Mouse (Mus musculus): Measurements from ENCODE around the gene Zfp978. TPM values are rescaled to one million over a fixed set of nuclear protein-coding genes. Genes with fewer than 3 reads are reported as not detected.
"Not testable (repeated sequence)": the region's sequence is repeated elsewhere in the genome, so short reads cannot be mapped to it uniquely, and the experiment has no call there.

Zfp978 gene
- total RNA-seq, 2 experiments from 2014 or later = not detected

- DNase-seq (ENCODE audit: extremely low spot score in 1 of 2, low spot score in 2 of 2); intact Hi-C loops (cut with DNase I): not testable (repeated sequence)
These were observed 64.7 kb downstream of the Zfp978 start for GRCm38 (mm10) chr4:147425615-147426347.

GRCm38 (mm10) chr4:147430651-147431050 is 69.5 kb downstream of the Zfp978 start:
- no peak for DNase-seq (ENCODE audit: extremely low spot score in 1 of 2, low spot score in 2 of 2)
- intact Hi-C loops (cut with DNase I) = no loop called here

GRCm38 (mm10) chr4:147431696-147432442 is 70.8 kb downstream of the Zfp978 start:
- intact Hi-C loops (cut with DNase I); DNase-seq (ENCODE audit: extremely low spot score in 1 of 2, low spot score in 2 of 2): not testable (repeated sequence)

GRCm38 (mm10) chr4:147432443-147432790 is 71.3 kb downstream of the Zfp978 start:
- no peak for DNase-seq (ENCODE audit: extremely low spot score in 1 of 2, low spot score in 2 of 2)
- intact Hi-C loops (cut with DNase I) = no loop called here

GRCm38 (mm10) chr4:147433017-147433416 is 71.9 kb downstream of the Zfp978 start:
- DNase-seq (ENCODE audit: extremely low spot score in 1 of 2, low spot score in 2 of 2) = no peak
- intact Hi-C loops (cut with DNase I) = no loop called here

GRCm38 (mm10) chr4:147433874-147434273 is 72.8 kb downstream of the Zfp978 start:
- no peak for DNase-seq (ENCODE audit: extremely low spot score in 1 of 2, low spot score in 2 of 2)
- intact Hi-C loops (cut with DNase I) = no loop called here

Other genes starting within 250 kb of the Zfp978 start
- 10 to 100 TPM in 1 of 2 experiments, 1 to 10 TPM in 1; 10.0 to 14.8 TPM for gene Zfp991, start 229.3 kb upstream of the Zfp978 start, total RNA-seq (2021)
- gene Zfp988, start 55.6 kb upstream of the Zfp978 start, total RNA-seq (2021) = under 1 TPM; 0.19 to 0.30 TPM
- gene Zfp982, start 131.1 kb downstream of the Zfp978 start, total RNA-seq (2021) = 1 to 10 TPM; 3.4 to 6.6 TPM
- under 1 TPM; 0.51 to 0.79 TPM for gene Gm16503, start 178.9 kb downstream of the Zfp978 start, total RNA-seq (2021)
- gene Zfp985, start 192.0 kb downstream of the Zfp978 start, total RNA-seq (2021) = under 1 TPM in 1 of 2 experiments, not detected in 1; 0.12 TPM